Mouse (Mus musculus) bone marrow, adult 2 months (tissue): ENCODE measurements at regions not wholly inside any gene's neighbourhood (a gene's known extent, or its start where the extent isn't known, plus 50 kb on each side); places are given as distances from the start of the nearest gene placed in this dataset.

ENCODE experiments used
- CTCF ChIP-seq: fragments of 200-500 bp; IDR thresholded peaks from 2 replicates; pipeline ENCODE4 v1.5.1; 2011; ENCODE audit warnings: low read length, control low read depth; ENCODE audit not compliant: control insufficient read depth, insufficient read depth
- POLR2A ChIP-seq: fragments of 200-500 bp; IDR thresholded peaks from 2 replicates; pipeline ENCODE4 v1.6.1; 2011; ENCODE audit warnings: low read depth, mild to moderate bottlenecking, control low read depth, low read length, borderline replicate concordance; ENCODE audit not compliant: control insufficient read depth

DNA sequence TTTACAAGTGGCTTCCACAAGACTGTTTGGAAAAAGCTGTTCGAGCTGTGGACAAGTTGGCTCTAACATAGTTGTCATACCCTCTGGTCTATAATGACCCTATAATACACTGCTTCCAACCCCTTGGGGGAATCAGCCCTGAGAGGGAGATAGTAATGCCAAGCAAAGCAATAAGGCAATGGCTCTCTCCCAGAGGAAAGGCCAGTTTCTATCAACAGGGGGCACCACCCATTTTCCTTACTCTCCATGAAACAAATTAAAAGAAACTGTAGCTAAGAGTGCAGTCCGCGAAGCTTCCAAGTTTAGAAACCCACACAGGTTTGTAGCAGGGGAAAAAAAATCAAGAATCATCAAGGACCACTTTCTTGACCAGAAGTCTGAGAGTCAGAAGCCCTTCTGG, 115.9 kb upstream of the Sstr4 start:
- no peak for TF ChIP-seq POLR2A
- TF ChIP-seq CTCF: no peak
